Mouse (Mus musculus) heart, postnatal 10 days (tissue): Measurements from ENCODE around the gene Adcy9. TPM values are rescaled to one million over a fixed set of nuclear protein-coding genes. Genes with fewer than 3 reads are reported as not detected.

Source experiments
- DNase-seq, 2 experiments: peaks; one replicate each; pipeline ENCODE4 v3.0.0; 2021
- intact Hi-C: fragments of 180-260 bp; cut with DNase I; formaldehyde crosslinking; loops from one replicate; pipeline ENCODE4 v1.15.1; 2025
- total RNA-seq, 2 experiments: library from RNA; stranded (reverse); gene quantifications; 2 replicates each; pipeline ENCODE4 v1.2.3; 2021

Adcy9 gene
- total RNA-seq, 2 experiments from 2014 or later = 20.8 to 21.6 TPM

GRCm38 (mm10) chr16:4333371-4333770, 86.9 kb downstream of the Adcy9 start:
- DNase-seq = peak in 1 of 2 experiments; percentile 13
- intact Hi-C loops = no loop called here

GRCm38 (mm10) chr16:4327081-4327480, 93.2 kb downstream of the Adcy9 start:
- no peak for DNase-seq
- intact Hi-C loops = no loop called here

- intact Hi-C loops = no loop called here
These were observed 94.5 kb downstream of the Adcy9 start for GRCm38 (mm10) chr16:4325801-4326200.

GRCm38 (mm10) chr16:4324967-4325366, 95.3 kb downstream of the Adcy9 start:
- intact Hi-C loops = no loop called here
- DNase-seq = no peak

More at GRCm38 (mm10) chr16:4325801-4326200, 94.5 kb downstream of the Adcy9 start:
- DNase-seq = no peak

- no peak for DNase-seq
- intact Hi-C loops = no loop called here
These were observed 99.4 kb downstream of the Adcy9 start for GRCm38 (mm10) chr16:4320856-4321255.

GRCm38 (mm10) chr16:4318001-4318526, 102.2 kb downstream of the Adcy9 start:
- intact Hi-C loops = loop anchor here (5.0 kb wide), 1 partner anchor 289 kb away; no protein-coding TSS in a partner anchor
- DNase-seq = no peak

GRCm38 (mm10) chr16:4316094-4316474, 104.2 kb downstream of the Adcy9 start:
- peak; percentile 91 to 92 for DNase-seq
- intact Hi-C loops = loop anchor here (2.0 to 5.0 kb wide), 3 partner anchors 103 to 291 kb away; no protein-coding TSS in a partner anchor

- intact Hi-C loops = loop anchor here (1.0 to 5.0 kb wide), 5 partner anchors 103 to 292 kb away; no protein-coding TSS in a partner anchor
- no peak for DNase-seq
These were observed 104.8 kb downstream of the Adcy9 start for GRCm38 (mm10) chr16:4315352-4316093.

GRCm38 (mm10) chr16:4314891-4315290, 105.4 kb downstream of the Adcy9 start:
- no peak for DNase-seq
- intact Hi-C loops = loop anchor here (1.0 to 5.0 kb wide), 3 partner anchors 160 to 292 kb away; no protein-coding TSS in a partner anchor

- DNase-seq = no peak
- intact Hi-C loops = no loop called here
These were observed 108.3 kb downstream of the Adcy9 start for GRCm38 (mm10) chr16:4312018-4312417.

GRCm38 (mm10) chr16:4311608-4312007, 108.7 kb downstream of the Adcy9 start:
- intact Hi-C loops = no loop called here
- DNase-seq = no peak

- DNase-seq = no peak
- intact Hi-C loops = loop anchor here (5.0 kb wide), 1 partner anchor 295 kb away; no protein-coding TSS in a partner anchor
These were observed 112.5 kb downstream of the Adcy9 start for GRCm38 (mm10) chr16:4307795-4308194.

GRCm38 (mm10) chr16:4304176-4304922, 115.9 kb downstream of the Adcy9 start:
- peak; percentile 47 to 59 for DNase-seq
- intact Hi-C loops = no loop called here

- no peak for DNase-seq
- intact Hi-C loops = no loop called here
These were observed 116.7 kb downstream of the Adcy9 start for GRCm38 (mm10) chr16:4303554-4303953.

GRCm38 (mm10) chr16:4300280-4300679, 120.0 kb downstream of the Adcy9 start:
- intact Hi-C loops = no loop called here
- DNase-seq = no peak

GRCm38 (mm10) chr16:4293259-4293658, 127.0 kb downstream of the Adcy9 start:
- no peak for DNase-seq
- intact Hi-C loops = no loop called here

- peak; percentile 37 to 50 for DNase-seq
- intact Hi-C loops = loop anchor here (2.0 to 5.0 kb wide), 2 partner anchors 21 to 452 kb away; no protein-coding TSS in a partner anchor
These were observed 130.8 kb downstream of the Adcy9 start for GRCm38 (mm10) chr16:4289507-4289906.

GRCm38 (mm10) chr16:4286593-4286992, 133.7 kb downstream of the Adcy9 start:
- intact Hi-C loops = loop anchor here (5.0 kb wide), 1 partner anchor 449 kb away; no protein-coding TSS in a partner anchor
- DNase-seq = no peak

- intact Hi-C loops = loop anchor here (2.0 to 5.0 kb wide), 2 partner anchors 216 to 448 kb away; no protein-coding TSS in a partner anchor
- peak; percentile 66 to 71 for DNase-seq
These were observed 135.0 kb downstream of the Adcy9 start for GRCm38 (mm10) chr16:4285257-4285656.

- DNase-seq = no peak
- intact Hi-C loops = no loop called here
These were observed 136.9 kb downstream of the Adcy9 start for GRCm38 (mm10) chr16:4283267-4283851.

GRCm38 (mm10) chr16:4281470-4281869, 138.8 kb downstream of the Adcy9 start:
- intact Hi-C loops = no loop called here
- no peak for DNase-seq
